Mouse (Mus musculus): ENCODE data around the gene E2f2.

E2f2 gene

GRCm38 (mm10) chr4:136144927-136145292 lies 27.3 kb upstream of the E2f2 start:
- 6% methylated on average over 11 of the region's 11 CpGs for WGBS

GRCm38 (mm10) chr4:136145362-136145885 lies 26.8 kb upstream of the E2f2 start:
- 41% methylated on average over 11 of the region's 11 CpGs for WGBS

GRCm38 (mm10) chr4:136145991-136146711 lies 26.0 kb upstream of the E2f2 start:
- 61% methylated on average over 7 of the region's 7 CpGs for WGBS

- WGBS: 62% methylated on average over 6 of the region's 6 CpGs
Observed at GRCm38 (mm10) chr4:136146712-136147154, 25.5 kb upstream of the E2f2 start.

GRCm38 (mm10) chr4:136147436-136148135 lies 24.6 kb upstream of the E2f2 start:
- 3% methylated on average over 48 of the region's 48 CpGs for WGBS

- 22% methylated on average over 31 of the region's 31 CpGs for WGBS
Observed at GRCm38 (mm10) chr4:136148342-136149044, 23.7 kb upstream of the E2f2 start.

- WGBS: 93% methylated on average over 2 of the region's 2 CpGs
Observed at GRCm38 (mm10) chr4:136149045-136149379, 23.2 kb upstream of the E2f2 start.

- 46% methylated on average over 3 of the region's 3 CpGs for WGBS
Observed at GRCm38 (mm10) chr4:136149734-136150133, 22.5 kb upstream of the E2f2 start.

GRCm38 (mm10) chr4:136150596-136150995 lies 21.6 kb upstream of the E2f2 start:
- WGBS: 78% methylated on average over 4 of the region's 4 CpGs

- 93% methylated on average over 4 of the region's 4 CpGs for WGBS
Observed at GRCm38 (mm10) chr4:136152821-136153220, 19.4 kb upstream of the E2f2 start.

GRCm38 (mm10) chr4:136154462-136154861 lies 17.7 kb upstream of the E2f2 start:
- 76% methylated on average over 9 of the region's 9 CpGs for WGBS

GRCm38 (mm10) chr4:136158498-136158897 lies 13.7 kb upstream of the E2f2 start:
- WGBS: 81% methylated on average over 6 of the region's 6 CpGs

GRCm38 (mm10) chr4:136159802-136160397 lies 12.3 kb upstream of the E2f2 start:
- 16% methylated on average over 5 of the region's 5 CpGs for WGBS

GRCm38 (mm10) chr4:136163448-136163847 lies 8.7 kb upstream of the E2f2 start:
- WGBS: 3% methylated on average over 11 of the region's 11 CpGs

- 89% methylated on average over 8 of the region's 8 CpGs for WGBS
Observed at GRCm38 (mm10) chr4:136164981-136165380, 7.2 kb upstream of the E2f2 start.

- WGBS: 86% methylated on average over 3 of the region's 3 CpGs
Observed at GRCm38 (mm10) chr4:136167701-136168100, 4.5 kb upstream of the E2f2 start.

- WGBS: 88% methylated on average over 4 of the region's 4 CpGs
Observed at GRCm38 (mm10) chr4:136170401-136170800, 1.8 kb upstream of the E2f2 start.

- WGBS: 33% methylated on average over 12 of the region's 12 CpGs
Observed at GRCm38 (mm10) chr4:136171455-136171854, 739 bp upstream of the E2f2 start.

GRCm38 (mm10) chr4:136172542-136173209 lies 482 bp downstream of the E2f2 start:
- WGBS: 1% methylated on average over 67 of the region's 67 CpGs

GRCm38 (mm10) chr4:136173210-136173715 lies 1.1 kb downstream of the E2f2 start:
- WGBS: 30% methylated on average over 14 of the region's 14 CpGs

All from cerebral cortex, adult 2 months (tissue).